Mouse (Mus musculus) adrenal gland, postnatal 36 days (tissue): Measurements from ENCODE around the gene Arl9. TPM values are rescaled to one million over a fixed set of nuclear protein-coding genes. Genes with fewer than 3 reads are reported as not detected.
"Not testable (repeated sequence)": the region's sequence is repeated elsewhere in the genome, so short reads cannot be mapped to it uniquely, and the experiment has no call there.

ENCODE experiments used
- DNase-seq, 2 experiments: peaks; one replicate each; pipeline ENCODE4 v3.0.0; 2021; ENCODE audit warnings: mixed read lengths in 1 of 2
- total RNA-seq, 2 experiments: library from RNA; stranded (reverse); gene quantifications; 2 replicates each; pipeline ENCODE4 v1.2.3; 2021

Arl9 gene
- total RNA-seq, 2 experiments from 2014 or later = not detected

DNA sequence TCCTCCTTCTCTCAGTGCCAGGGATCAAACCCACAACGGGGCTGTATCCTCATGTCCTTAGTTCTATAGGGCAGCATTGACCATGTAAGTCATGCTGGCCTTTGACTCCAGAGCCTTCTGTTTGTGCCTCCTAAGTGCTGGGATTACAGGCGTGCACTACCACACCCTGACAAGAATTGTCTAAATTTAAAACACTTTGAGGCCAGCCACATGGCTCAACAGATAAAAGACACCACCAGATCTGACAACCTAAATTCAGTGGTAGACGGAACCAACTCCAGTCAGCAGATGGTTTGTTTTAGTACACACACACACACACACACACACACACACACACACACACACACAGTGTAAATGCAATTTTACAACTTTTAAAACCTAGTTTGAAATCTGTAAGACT, 24.2 kb downstream of the Arl9 start:
- no peak for DNase-seq

DNA sequence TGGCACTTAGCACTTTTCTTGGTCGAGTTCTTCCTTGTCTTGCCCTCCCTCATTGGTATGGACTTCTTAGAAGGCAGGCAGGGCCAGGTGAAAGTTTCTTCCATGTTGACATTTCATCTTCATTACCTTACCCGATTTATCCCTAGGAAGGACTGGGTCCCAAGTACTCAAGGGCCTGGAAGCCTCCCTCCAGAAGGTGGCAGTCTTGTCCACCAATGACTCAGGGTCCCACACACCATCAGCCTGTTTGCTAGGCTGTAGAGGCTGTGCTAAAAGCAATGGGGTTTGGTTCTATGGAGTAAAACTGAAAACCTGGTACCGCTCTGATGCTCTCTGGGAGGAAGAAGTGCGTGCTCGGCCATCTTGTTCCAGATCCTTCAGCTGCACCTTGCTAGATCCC, 25.9 kb downstream of the Arl9 start:
- peak; percentile 50 to 61 for DNase-seq

GRCm38 (mm10) chr5:77035101-77035500, 31.2 kb downstream of the Arl9 start:
- not testable (repeated sequence) for DNase-seq

GRCm38 (mm10) chr5:77038451-77038850, 34.6 kb downstream of the Arl9 start:
- no peak for DNase-seq

DNA sequence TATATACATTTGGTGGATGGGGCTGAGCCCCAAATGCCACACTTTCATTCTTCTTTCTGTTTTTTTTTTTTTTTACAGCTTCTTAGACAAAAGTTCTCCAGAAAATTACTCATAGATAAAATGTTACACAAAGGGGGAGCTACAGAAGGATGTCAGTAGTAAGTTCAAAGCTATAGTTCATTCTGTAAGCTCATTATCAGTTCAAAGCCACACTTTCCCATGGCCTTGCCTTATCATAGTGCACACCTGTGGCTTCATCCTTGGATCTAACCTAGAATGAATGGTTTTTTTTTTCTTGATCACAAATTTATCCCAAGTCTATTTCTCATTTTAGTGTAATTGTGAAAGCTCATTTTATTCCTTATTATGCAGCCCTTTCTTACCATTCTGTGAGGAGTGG, 35.5 kb downstream of the Arl9 start:
- no peak for DNase-seq

GRCm38 (mm10) chr5:77044362-77044761, 40.5 kb downstream of the Arl9 start:
- no peak for DNase-seq

- no peak for DNase-seq
These were observed 48.8 kb downstream of the Arl9 start for GRCm38 (mm10) chr5:77052616-77053015.

DNA sequence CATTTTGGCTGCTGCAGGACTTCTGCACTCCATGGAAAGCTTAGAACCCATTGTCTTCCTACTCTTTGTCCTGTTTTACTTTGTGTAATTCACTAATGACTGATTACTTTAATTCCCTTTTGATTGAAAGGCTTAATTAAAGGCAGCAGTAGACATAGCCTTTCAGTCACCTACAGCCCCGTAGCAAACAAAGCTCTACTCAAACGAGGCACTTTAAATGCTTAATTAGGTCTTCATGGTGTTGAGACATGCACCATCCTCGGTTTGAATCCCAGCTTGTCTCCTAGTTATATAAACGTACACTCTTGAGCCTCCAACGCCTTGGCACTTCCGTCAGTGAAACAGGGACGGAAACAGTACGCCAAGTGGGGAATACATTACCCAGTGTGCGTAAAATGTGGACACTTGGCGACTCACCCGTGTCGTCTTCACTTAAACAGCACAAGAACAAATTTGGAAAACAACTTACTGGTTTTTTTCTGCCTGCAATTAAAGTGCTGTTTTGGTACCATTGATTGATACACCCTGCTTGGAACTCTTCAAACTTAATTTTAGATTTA, 53.1 kb downstream of the Arl9 start:
- DNase-seq = no peak

Other genes with a start within 250 kb of the Arl9 start
- gene Aasdh, start 98.5 kb upstream of the Arl9 start, total RNA-seq = 10 to 100 TPM; 14.7 to 16.6 TPM
- gene Paics, start 52.7 kb upstream of the Arl9 start, total RNA-seq = 100 to 1,000 TPM; 174 to 239 TPM
- 10 to 100 TPM; 17.9 to 24.7 TPM for gene Ppat, start 52.5 kb upstream of the Arl9 start, total RNA-seq
- 100 to 1,000 TPM; 151 to 162 TPM for gene Srp72, start 29.4 kb upstream of the Arl9 start, total RNA-seq
- gene Thegl, start 12.0 kb downstream of the Arl9 start, total RNA-seq = not detected
- 1 to 10 TPM; 1.7 to 2.6 TPM for gene Hopx, start 111.1 kb downstream of the Arl9 start, total RNA-seq
- gene Spink2, start 207.4 kb downstream of the Arl9 start, total RNA-seq = under 1 TPM in 1 of 2 experiments, not detected in 1; 0.49 TPM